Mouse (Mus musculus) left cerebral cortex, adult 2 months (tissue): Measurements from ENCODE around the gene Zfp683. TPM values are rescaled to one million over a fixed set of nuclear protein-coding genes. Genes with fewer than 3 reads are reported as not detected.

Source experiments
- DNase-seq, 2 experiments: peaks; one replicate each; pipeline ENCODE4 v3.0.0; 2021 to 2022; ENCODE audit warnings: low spot score in 2 of 2, mixed read lengths in 1 of 2; ENCODE audit errors: extremely low spot score in 1 of 2
- H3K27ac ChIP-seq: fragments of 200-600 bp; 2 replicates; pipeline ENCODE4 v1.8.1; 2022
- H3K4me3 ChIP-seq: fragments of 200-600 bp; 2 replicates; pipeline ENCODE4 v1.8.1; 2022
- CTCF ChIP-seq: fragments of 200-600 bp; IDR thresholded peaks from 2 replicates; pipeline ENCODE4 v1.8.1; 2022; ENCODE audit warnings: antibody characterized with exemption, mild to moderate bottlenecking, moderate library complexity
- intact Hi-C: fragments of 180-260 bp; cut with DNase I; formaldehyde crosslinking; loops from one replicate; pipeline ENCODE4 v1.15.1; 2025
- long read RNA-seq, 2 experiments: library from polyadenylated mRNA; stranded (forward); transcript quantifications; one replicate each; pipeline ENCODE4 v2.0.0; 2021; ENCODE audit warnings: borderline mapping rate in 2 of 2
- total RNA-seq, 2 experiments: library from RNA; stranded (reverse); gene quantifications; 2 replicates each; pipeline ENCODE4 v1.2.3; 2021

The Zfp683 gene
- not detected for total RNA-seq
- long read RNA-seq, experiment 1: 0 reads
- long read RNA-seq, experiment 2: 0 reads

DNA sequence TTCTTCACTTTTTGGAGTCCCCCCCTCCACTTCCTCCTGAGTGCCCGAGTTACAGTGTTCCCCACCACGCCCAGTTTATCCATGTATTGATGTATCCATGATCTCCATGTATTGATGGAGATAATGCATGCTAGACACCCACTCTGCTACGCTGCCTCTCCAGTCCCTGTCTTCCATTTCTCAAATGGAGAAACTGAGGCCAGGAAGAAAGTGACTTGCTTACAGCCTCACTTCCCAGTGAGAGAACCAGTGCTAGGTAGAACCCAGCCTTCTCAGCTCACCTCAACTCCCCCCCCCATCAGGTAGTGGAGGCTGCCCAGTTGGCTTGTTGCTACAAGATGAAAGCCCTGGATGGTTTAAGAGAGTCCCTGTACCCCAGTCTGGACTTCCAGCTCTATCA lies at the start of gene Zfp683:
TSS of gene Zfp683 (plus strand) at position 301 of the 400 bp plus-strand sequence.
- no peak for TF ChIP-seq CTCF
- no peak for DNase-seq
- Histone ChIP-seq H3K27ac (no peak within 1 kb of the TSS), H3K4me3 (no peak within 1 kb of the TSS)
- intact Hi-C loops: no loop called here

DNA sequence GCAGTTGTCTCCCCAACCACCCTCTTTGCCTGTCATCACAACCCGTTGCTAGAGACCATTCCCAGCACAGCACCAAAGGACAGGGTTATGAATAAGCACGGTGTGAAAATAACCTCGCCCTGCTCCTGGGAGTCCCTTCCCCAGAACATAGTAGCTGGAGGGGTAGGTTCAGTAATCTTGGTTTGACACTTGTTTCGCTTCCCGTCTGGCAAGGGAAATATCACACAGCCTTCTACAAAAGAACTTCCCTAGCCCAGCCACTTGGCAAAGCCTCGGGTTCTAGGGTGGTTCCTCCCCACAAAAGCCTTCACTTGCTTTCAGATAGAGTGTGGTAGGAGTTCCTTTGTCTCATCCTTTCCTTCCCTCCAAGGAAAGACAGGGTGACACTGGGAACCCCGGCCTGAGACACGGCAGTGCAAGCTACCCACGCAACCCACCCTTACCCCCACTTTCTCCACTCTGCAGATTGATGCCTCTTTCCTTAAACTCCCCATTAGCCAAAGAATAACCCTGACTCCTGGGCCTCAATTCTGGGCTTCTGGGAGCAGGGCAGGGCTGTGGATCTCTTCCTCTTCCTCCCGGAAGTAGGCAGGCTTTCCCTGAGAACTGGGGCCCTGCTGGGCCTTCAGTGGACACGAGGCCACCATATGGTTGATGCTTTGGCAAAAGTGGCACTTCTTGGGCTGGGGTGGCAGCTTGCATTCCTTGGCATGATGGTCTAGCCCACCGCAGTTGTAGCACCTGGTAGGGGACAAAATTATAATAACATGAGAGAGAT lies 47.9 kb upstream of the Zfp683 start:
- no peak for DNase-seq
- intact Hi-C loops: no loop called here
- TF ChIP-seq CTCF: no peak
- no peak overlapping the region for H3K27ac ChIP-seq
- no peak overlapping the region for H3K4me3 ChIP-seq

DNA sequence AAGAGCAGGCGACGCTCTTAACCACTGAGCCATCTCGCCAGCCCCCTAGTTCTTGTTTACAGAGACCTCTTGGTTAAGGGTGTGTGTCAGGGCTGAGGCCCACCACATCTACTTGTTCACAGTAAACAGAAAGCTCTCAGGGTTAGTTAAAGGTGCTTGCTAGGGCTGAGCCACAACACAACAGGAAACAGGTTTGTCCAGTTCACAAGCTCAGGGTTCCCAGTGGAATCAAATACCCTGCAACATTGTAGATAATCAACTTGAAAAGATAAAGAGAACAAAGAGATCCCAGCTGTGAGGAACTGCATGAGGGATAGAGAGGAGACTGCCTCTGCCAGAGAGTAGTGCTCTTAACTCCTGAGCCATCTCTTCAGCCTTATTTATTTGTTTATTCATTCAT lies 46.8 kb upstream of the Zfp683 start:
- intact Hi-C loops: no loop called here
- H3K27ac ChIP-seq: no peak overlapping the region
- H3K4me3 ChIP-seq: no peak overlapping the region
- no peak for DNase-seq
- no peak for TF ChIP-seq CTCF

DNA sequence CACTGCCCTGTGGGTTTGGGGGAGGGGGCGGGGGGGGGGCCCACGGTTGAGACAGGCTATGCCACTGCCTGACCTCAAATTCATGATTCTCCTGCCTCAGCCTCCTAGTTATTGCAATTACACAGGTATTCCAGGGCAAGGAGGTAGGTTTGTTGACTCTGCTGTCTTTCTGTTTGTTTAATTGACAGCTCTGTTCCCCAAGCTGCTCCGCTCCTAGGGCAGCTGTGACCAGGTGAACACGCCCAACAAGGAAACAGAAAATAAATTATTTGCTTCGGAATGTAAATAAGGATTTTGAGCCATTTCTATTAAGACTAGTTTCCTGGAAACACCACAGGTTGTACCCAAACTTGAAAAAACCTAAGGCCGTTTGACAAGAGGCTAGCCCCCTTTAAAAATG lies 43.9 kb upstream of the Zfp683 start:
- Histone ChIP-seq H3K27ac (no peak overlapping the region), H3K4me3 (no peak overlapping the region)
- intact Hi-C loops: no loop called here
- DNase-seq: no peak
- no peak for TF ChIP-seq CTCF

DNA sequence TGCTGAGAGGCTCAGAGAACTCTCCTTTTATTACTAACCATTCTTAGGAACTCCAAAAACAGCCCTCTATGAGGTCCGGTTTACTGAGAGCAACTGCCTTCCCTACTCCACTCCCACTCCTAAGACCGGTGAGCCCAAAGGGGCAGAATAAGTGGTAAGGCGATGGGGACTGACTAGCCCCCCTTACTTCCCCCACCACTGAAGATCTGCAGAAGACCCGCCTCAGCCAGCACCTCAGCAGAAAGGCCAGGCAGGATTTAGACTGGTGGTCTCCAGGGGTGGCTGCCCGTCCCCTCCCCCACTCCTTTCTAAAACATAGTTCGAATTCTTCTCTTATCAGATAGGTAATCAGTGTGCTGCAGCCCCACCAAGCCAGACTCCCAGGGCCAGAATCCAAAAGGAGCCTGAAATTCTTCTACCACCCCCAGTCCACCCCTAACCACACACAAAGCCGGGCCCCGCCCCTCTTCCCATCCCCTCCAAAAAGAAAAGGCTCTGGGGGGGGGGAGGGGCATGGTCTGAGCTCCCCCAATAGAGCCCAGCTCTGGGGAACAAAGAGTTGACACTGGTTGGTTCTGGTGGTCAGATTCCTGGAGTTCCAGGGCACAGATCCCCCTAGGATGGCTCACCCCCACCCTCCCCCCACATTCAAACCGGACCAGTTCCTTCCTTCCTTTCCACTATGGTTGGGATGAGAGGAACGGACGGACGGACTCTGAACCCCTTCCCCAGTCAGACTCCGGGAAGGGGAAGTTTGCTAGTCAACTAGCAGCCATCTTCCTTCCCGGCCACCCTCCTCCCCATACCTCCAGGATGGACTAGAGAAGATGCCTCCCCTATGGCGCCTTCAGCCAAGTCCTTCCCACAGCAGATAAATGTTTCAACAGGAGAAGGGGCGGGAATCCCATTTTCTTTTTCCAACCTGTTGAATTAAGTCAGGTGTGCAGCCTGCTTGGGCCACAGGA lies 41.9 kb upstream of the Zfp683 start:
- no peak overlapping the region for H3K27ac ChIP-seq
- intact Hi-C loops: no loop called here
- no peak for DNase-seq
- TF ChIP-seq CTCF: no peak
- no peak overlapping the region for H3K4me3 ChIP-seq

DNA sequence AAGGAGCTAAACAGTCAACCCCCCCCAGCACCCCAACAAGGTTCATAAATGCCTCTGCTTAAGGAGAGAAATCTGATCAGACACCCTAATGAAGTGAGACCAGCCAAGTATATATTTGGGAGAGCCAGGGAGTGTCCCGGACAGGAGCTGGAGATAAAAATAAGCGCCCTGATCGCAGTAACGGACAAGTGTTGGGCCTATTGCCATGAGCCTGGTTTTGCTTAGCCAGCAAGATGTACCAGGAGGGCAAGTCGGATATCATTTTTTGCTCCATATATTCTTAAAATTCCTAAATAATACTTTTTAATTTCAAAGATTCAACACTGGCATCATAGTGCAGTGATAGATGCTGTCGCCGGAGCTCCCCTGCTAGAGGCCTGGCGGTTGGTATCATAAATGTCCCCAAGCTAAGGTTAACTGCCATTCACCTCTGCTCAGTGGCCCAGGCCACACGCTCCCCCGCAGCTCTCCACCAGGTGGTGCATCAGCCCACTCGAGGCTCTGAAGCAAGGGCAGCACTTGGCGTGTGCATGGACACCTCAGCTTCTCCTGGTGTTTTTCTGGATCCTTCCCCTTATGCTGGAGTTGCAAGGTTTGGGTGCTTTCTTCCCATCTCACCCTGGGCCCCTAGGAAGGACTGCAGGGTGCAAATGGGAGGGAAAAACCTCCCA lies 40.6 kb upstream of the Zfp683 start:
- intact Hi-C loops: no loop called here
- H3K4me3 ChIP-seq: no peak overlapping the region
- DNase-seq: no peak
- peak; percentile 7; the same call in 1 of the 2 replicates for TF ChIP-seq CTCF
- no peak overlapping the region for H3K27ac ChIP-seq

DNA sequence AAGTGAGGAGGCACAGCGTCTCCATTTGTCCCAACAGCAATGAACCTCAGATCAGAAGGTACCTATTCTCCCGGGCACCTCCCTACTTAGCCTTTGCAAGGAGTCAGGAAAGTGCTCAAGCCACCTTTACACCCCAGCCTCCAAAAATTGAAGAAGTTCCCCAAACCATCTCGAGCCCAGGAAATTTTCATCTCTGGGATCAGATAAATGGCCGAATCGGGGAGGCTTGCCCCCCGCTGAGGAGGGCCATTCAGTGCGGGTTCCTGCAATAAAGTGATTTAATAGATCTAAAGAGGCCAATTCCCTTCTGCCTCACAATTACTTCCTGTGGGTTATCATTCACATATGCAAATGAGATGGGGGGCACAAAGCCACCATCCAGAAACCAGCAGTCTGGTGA lies 37.4 kb upstream of the Zfp683 start:
- no peak overlapping the region for H3K27ac ChIP-seq
- intact Hi-C loops: no loop called here
- H3K4me3 ChIP-seq: no peak overlapping the region
- DNase-seq: no peak
- TF ChIP-seq CTCF: no peak

DNA sequence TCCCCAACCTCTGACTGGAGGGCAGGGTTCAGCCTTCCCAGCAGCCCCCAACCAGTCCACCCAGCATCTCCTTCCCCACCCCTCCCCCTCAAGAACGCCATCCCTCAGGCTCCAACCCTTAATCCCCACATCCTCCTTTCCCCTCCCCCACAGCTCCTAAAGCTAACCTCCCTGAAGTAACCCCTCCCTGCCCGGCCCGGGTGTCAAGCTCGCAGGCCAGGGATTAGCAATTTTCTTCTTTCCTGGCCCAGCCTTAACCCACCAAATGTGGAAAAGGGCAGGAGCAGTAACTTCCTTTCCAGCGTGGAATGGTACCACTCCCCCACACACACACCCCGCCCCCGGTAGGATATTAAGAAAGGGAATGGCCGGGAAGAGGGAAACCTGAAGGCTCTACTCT lies 36.9 kb upstream of the Zfp683 start:
- no peak for TF ChIP-seq CTCF
- intact Hi-C loops: no loop called here
- no peak for DNase-seq
- H3K27ac ChIP-seq: no peak overlapping the region
- H3K4me3 ChIP-seq: no peak overlapping the region

DNA sequence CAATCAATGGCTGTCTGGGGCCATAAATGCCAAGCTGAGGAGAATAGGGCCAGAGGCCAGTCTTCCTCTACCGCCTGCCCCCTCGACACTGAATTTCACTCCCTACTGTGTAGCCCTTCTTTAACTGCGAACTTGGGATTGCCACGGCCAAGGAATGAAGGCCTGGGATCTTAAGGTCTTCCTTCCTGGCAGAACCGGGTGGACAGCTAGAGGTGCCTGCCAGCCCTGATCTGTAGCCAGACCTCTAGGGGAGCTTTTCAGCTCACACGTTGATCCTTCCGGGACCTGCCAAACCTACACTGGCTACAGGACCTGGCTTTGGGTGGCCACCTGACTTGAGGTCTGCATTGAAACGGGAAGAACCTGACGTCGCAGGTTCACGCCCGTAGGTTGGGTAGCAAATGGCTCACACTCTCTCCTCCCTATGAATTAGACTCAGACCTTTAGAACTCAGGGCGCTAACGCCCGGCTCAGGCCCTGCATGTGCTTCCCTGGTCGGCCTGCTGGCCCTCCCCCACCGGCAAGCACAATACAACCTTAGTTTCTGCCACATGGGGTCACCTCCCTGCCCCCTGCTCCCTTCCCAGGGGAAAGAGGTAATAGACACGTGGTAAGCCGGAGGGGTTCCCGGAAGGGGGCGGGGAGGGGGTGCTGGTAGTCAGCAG lies 36.3 kb upstream of the Zfp683 start:
- H3K27ac ChIP-seq: no peak overlapping the region
- no peak for DNase-seq
- intact Hi-C loops: no loop called here
- no peak overlapping the region for H3K4me3 ChIP-seq
- no peak for TF ChIP-seq CTCF

DNA sequence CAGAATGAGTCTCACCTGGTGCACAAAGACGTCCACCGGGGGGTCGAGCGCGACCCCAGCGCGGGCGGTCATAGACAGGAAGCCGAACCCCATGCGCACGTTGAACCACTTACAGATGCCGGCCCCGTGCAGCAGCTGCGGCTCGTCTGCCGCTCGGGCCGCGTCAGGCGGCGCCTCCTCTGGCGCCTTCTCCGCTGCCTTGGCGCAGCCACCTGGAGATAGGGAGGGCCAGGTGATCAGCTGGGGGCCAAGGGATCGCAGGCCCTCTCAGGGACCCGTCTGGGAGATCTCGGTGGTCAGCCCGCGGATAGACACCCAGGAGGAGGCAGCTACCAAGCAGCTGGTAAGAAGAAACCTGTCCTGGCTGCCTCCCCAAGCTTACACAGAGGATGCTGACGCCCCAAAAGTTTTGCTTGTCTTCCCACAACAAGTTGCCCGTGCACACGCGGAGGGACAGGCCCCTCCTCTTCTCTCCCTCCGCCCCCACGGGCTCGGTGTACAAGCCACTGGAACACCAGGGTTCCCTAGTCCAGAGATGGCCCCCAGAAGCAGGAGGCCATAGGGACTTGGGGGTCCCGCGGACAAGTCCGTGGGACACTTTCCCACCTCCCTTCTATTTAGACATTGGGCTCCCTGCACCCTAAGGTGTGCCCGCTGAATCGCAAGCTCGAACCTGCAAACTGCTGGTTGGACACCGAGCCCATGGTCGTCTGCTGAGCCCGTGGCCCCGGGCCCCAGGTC lies 35.4 kb upstream of the Zfp683 start:
- H3K27ac ChIP-seq: no peak overlapping the region
- H3K4me3 ChIP-seq: no peak overlapping the region
- DNase-seq: no peak
- no peak for TF ChIP-seq CTCF
- intact Hi-C loops: no loop called here

DNA sequence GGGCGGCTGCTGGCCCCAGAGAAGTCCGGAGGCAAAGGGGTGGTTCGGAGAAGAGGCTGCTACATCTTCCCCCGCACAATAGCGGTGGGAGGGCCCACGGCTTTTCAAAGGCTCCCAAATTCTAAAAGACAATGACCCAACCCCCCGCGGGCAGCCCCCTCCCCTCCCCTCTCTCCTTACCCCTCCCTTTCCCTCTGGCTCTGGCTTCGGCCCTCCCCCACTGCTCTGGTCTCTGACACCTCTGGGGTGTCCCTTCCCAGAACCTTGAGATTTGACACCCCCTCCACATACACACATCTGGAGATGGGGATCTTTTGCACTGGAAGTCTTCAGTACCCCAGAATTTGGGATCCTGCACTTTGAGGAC lies 34.9 kb upstream of the Zfp683 start, which contains the start of gene Lin28a:
TSS of gene Lin28a (minus strand) at position 63 of the 367 bp plus-strand sequence.
- H3K4me3 ChIP-seq: no peak within 1 kb of the TSS
- intact Hi-C loops: no loop called here
- no peak for TF ChIP-seq CTCF
- no peak within 1 kb of the TSS for H3K27ac ChIP-seq
- DNase-seq: no peak
